Comparison of ENCODE assay signal across 13 mouse cellular contexts in the genomic region with DNA sequence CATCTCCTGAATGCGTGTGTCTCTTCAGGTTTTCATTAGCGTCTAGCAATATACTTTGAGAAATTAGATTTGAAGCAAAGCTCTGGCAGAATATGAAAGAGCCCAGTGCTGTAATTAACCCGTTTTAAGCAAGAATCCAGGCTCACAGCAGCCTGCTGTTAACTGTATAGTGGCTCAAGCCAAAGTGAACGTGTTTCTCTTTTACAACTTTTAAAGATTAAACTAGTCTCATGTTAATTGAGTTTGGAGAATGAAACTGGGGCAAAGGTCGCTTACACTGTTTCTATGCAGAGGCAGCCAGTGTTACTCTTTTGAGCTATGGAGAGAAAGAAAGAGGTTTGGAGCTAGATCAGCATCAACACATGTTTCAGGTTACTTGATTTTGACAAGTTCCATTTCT.
DNase-seq lines count a peak whose midpoint lies in the region; ATAC-seq and TF ChIP-seq lines count a peak whose summit lies in the region.
"Had no signal": no experiment of that assay in that cellular context is flagged by ENCODE, and none has a peak within 500 bp of the region (broad histone marks: within the 10 kb centered on the region; RNA-seq: fewer than 3 reads in every experiment).

No protein-coding gene starts in this region.

- H3K9ac ChIP-seq in heart, postnatal 0 days (replicated peaks; ENCODE audit: low read depth, low read length), result no peak overlapping the region
- no peak overlapping the region for H3K9ac ChIP-seq in heart, embryonic 11.5 days (ENCODE audit: low read depth, low read length)
- H3K9ac ChIP-seq: heart, embryonic 13.5 days; liver, embryonic 13.5 days had no signal

- no peak for TF ChIP-seq EP300 in heart, postnatal 0 days (IDR thresholded peaks at IDR 0.05; ENCODE audit: low read depth)

- DNase-seq in heart, postnatal 0 days (ENCODE audit: low spot score), result peak; percentile 13
- peak; percentile 8 for DNase-seq in Muller cell, postnatal 12 days (ENCODE audit: inconsistent ontology term)
- peak; percentile 29 for DNase-seq in forelimb bud, embryonic 11.5 days (ENCODE audit: low read depth, low spot score)
- peak; percentile 47 for DNase-seq in kidney, postnatal 10 days
- DNase-seq in adrenal gland, adult 2 months, result no peak
- DNase-seq in adrenal gland, adult 8-10 months, result no peak
- DNase-seq: B cell, adult 2 months; gastrocnemius, postnatal 10 days; liver, embryonic 13.5 days had no signal

- 55% methylated on average over 5 of the region's 5 CpGs for WGBS in heart, postnatal 0 days
- WGBS in heart, embryonic 11.5 days (ENCODE audit: insufficient replicate concordance), result 59% methylated on average over 5 of the region's 5 CpGs

- no peak for ATAC-seq in heart, postnatal 0 days (ENCODE audit: insufficient read depth, low read depth)
- ATAC-seq in heart, embryonic 11.5 days (replicated peaks; ENCODE audit: insufficient number of reproducible peaks, low FRiP score, low TSS enrichment), result no peak
- ATAC-seq in cerebellum, adult (ENCODE audit: insufficient number of reproducible peaks, low FRiP score, low TSS enrichment), result no peak
- ATAC-seq: lung, postnatal 0 days had no signal

- H3K27me3 ChIP-seq in heart, postnatal 0 days (ENCODE audit: control insufficient read depth, insufficient read depth, low read length), result no peaks in the 10 kb centered on the region
- no peaks in the 10 kb centered on the region for H3K27me3 ChIP-seq in heart, embryonic 11.5 days (ENCODE audit: control insufficient read depth, insufficient read depth, low read length)
- H3K27me3 ChIP-seq: heart, embryonic 13.5 days; liver, embryonic 13.5 days had no signal

- no peaks in the 10 kb centered on the region for H3K9me3 ChIP-seq in heart, postnatal 0 days (replicated peaks; ENCODE audit: control insufficient read depth, low read length)
- no peaks in the 10 kb centered on the region for H3K9me3 ChIP-seq in heart, embryonic 11.5 days (replicated peaks; ENCODE audit: control insufficient read depth, low read length)
- H3K9me3 ChIP-seq: heart, embryonic 13.5 days; liver, embryonic 13.5 days had no signal

- no peaks in the 10 kb centered on the region for H3K4me1 ChIP-seq in heart, postnatal 0 days (ENCODE audit: control insufficient read depth, insufficient read depth)
- H3K4me1 ChIP-seq in heart, embryonic 11.5 days (ENCODE audit: control insufficient read depth, insufficient read depth, low read length), result no peaks in the 10 kb centered on the region
- H3K4me1 ChIP-seq: heart, embryonic 13.5 days; liver, embryonic 13.5 days had no signal

- H3K4me2 ChIP-seq in heart, postnatal 0 days (ENCODE audit: low read depth, low read length), result no peak overlapping the region
- H3K4me2 ChIP-seq in heart, embryonic 11.5 days, result no peak overlapping the region
- H3K4me2 ChIP-seq: heart, embryonic 13.5 days; liver, embryonic 13.5 days had no signal

- no peaks in the 10 kb centered on the region for H3K36me3 ChIP-seq in heart, postnatal 0 days (replicated peaks; ENCODE audit: control insufficient read depth, insufficient read depth, low read length)
- no peaks in the 10 kb centered on the region for H3K36me3 ChIP-seq in heart, embryonic 11.5 days (ENCODE audit: control insufficient read depth, insufficient read depth, low read length)
- H3K36me3 ChIP-seq: heart, embryonic 13.5 days; liver, embryonic 13.5 days had no signal

- TF ChIP-seq CTCF in heart, postnatal 0 days (IDR thresholded peaks at IDR 0.05; ENCODE audit: low read depth), result no peak

- H3K4me3 ChIP-seq in heart, postnatal 0 days (ENCODE audit: low read depth, low read length), result no peak overlapping the region
- H3K4me3 ChIP-seq in heart, embryonic 11.5 days (ENCODE audit: low read depth, low read length), result no peak overlapping the region
- H3K4me3 ChIP-seq: heart, embryonic 13.5 days; liver, embryonic 13.5 days had no signal

- no peak overlapping the region for H3K27ac ChIP-seq in heart, postnatal 0 days (ENCODE audit: low read depth)
- no peak overlapping the region for H3K27ac ChIP-seq in heart, embryonic 11.5 days (ENCODE audit: low read depth, low read length)
- H3K27ac ChIP-seq: heart, embryonic 13.5 days; liver, embryonic 13.5 days had no signal

Comparison
In these comparisons a context has a peak if more than half of its experiments do, and no peak if none do; other contexts are left out.
1. DNase-seq: peak in heart, postnatal 0 days (single experiment), Muller cell, postnatal 12 days (single experiment), forelimb bud, embryonic 11.5 days (single experiment) and kidney, postnatal 10 days (single experiment); none in adrenal gland, adult 2 months (single experiment) and adrenal gland, adult 8-10 months (single experiment).